Comparison of ENCODE assay signal across 16 mouse cellular contexts in the genomic region with DNA sequence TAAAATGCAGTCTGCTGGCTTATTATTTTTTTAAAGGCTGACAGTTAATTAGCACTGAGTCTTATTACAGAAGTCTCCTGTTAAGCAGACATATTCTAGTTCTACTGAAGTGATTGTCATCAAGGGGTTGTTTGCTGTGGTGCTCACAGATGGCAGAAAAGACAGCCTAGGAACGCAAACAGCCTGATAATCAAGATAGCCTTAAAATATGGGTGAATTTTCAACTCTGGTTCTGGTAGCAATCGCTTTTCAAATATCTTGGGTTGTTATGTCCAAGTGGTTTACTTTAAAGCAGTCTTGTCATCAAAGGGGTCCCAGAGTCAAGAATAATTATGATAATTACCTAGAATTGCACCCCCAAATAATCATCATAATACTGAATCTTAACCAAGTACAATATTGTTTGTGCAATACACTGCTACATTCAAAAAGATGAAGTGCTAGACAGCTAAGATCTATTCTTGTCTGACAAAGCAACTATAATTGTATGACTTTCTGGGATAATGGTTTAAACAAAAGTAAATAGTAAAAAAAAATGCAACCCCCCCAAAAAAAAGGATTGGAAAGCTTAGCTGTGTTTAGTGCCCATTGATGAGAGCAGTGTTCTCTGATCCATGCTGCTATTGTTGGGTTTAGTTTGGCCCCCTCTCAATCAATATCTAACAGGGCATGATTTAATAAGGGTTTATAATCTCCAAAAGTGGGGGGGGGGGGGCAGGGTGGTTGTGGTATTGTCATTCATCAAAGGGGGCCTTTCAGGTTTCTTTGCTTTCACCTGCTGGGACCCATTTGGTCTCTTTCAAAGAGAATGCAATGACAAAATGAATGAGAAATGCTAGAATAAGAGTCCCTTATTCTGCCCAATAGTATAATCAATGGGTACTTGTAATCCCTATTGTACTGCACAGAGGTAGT.
DNase-seq lines count a peak whose midpoint lies in the region; ATAC-seq lines count a peak whose summit lies in the region.
"Had no signal": no experiment of that assay in that cellular context is flagged by ENCODE, and none has a peak within 500 bp of the region (broad histone marks: within the 10 kb centered on the region; RNA-seq: fewer than 3 reads in every experiment).

No protein-coding gene starts in this region.

- H3K4me3 ChIP-seq in neural tube, embryonic 14.5 days (ENCODE audit: low read depth, low read length): no peak overlapping the region
- no peak overlapping the region for H3K4me3 ChIP-seq in neural tube, embryonic 15.5 days (replicated peaks)
- no peak overlapping the region for H3K4me3 ChIP-seq in forebrain, embryonic 13.5 days
- H3K4me3 ChIP-seq: embryonic facial prominence, embryonic 15.5 days; megakaryocyte, embryonic 14.5 days; neural tube, embryonic 13.5 days had no signal

- 66% methylated on average over 2 of the region's 2 CpGs for WGBS in neural tube, embryonic 14.5 days
- WGBS in neural tube, embryonic 15.5 days: 63% methylated on average over 2 of the region's 2 CpGs
- WGBS in forebrain, embryonic 13.5 days: 12% methylated on average over 2 of the region's 2 CpGs

- no peak overlapping the region for H3K27ac ChIP-seq in neural tube, embryonic 14.5 days (ENCODE audit: low read depth, low read length)
- H3K27ac ChIP-seq in neural tube, embryonic 15.5 days (replicated peaks): no peak overlapping the region
- H3K27ac ChIP-seq in forebrain, embryonic 13.5 days: peak overlapping the region; percentile 89
- H3K27ac ChIP-seq: embryonic facial prominence, embryonic 15.5 days; neural tube, embryonic 13.5 days had no signal

- no peaks in the 10 kb centered on the region for H3K36me3 ChIP-seq in neural tube, embryonic 14.5 days (ENCODE audit: control insufficient read depth, insufficient read depth, low read length)
- H3K36me3 ChIP-seq in neural tube, embryonic 15.5 days: no peaks in the 10 kb centered on the region
- no peaks in the 10 kb centered on the region for H3K36me3 ChIP-seq in forebrain, embryonic 13.5 days (ENCODE audit: poor library complexity, severe bottlenecking)
- H3K36me3 ChIP-seq: embryonic facial prominence, embryonic 15.5 days; neural tube, embryonic 13.5 days had no signal

- DNase-seq in cerebellum, postnatal 14 days: peak; percentile 30 to 57
- no peak for DNase-seq in cerebellum, adult 11-12 months
- no peak for DNase-seq in thymus, postnatal 25 days
- DNase-seq: B cell, adult 2 months; kidney, adult 2 months; kidney, postnatal 10 days; lung, adult 18-20 months; spleen, adult 18-20 months had no signal

- peaks cover 5% of the 10 kb centered on the region; the same call in 1 of the 2 replicates for H3K4me1 ChIP-seq in neural tube, embryonic 14.5 days (ENCODE audit: control insufficient read depth, insufficient read depth, low read length)
- H3K4me1 ChIP-seq in neural tube, embryonic 15.5 days: 0 out of 2 replicates have a peak, but pooled peaks cover 4% of the 10 kb centered on the region
- H3K4me1 ChIP-seq in forebrain, embryonic 13.5 days: peaks cover 43% of the 10 kb centered on the region
- H3K4me1 ChIP-seq: embryonic facial prominence, embryonic 15.5 days; megakaryocyte, embryonic 14.5 days had no signal

- ATAC-seq in neural tube, embryonic 14.5 days (ENCODE audit: low read depth): peak; percentile 60
- ATAC-seq in neural tube, embryonic 15.5 days (ENCODE audit: low FRiP score): no peak
- ATAC-seq in forebrain, embryonic 13.5 days: peak; percentile 87
- ATAC-seq in monocyte, adult 5-6 weeks (replicated peaks; ENCODE audit: insufficient number of reproducible peaks, low FRiP score, low TSS enrichment, poor library complexity, severe bottlenecking): no peak

- H3K4me2 ChIP-seq in neural tube, embryonic 14.5 days (ENCODE audit: low read depth, low read length): no peak overlapping the region
- H3K4me2 ChIP-seq in neural tube, embryonic 15.5 days: no peak overlapping the region
- H3K4me2 ChIP-seq in forebrain, embryonic 13.5 days: peak overlapping the region; percentile 27
- H3K4me2 ChIP-seq: embryonic facial prominence, embryonic 15.5 days; liver, embryonic 11.5 days; neural tube, embryonic 13.5 days had no signal

- no peak overlapping the region for H3K9ac ChIP-seq in neural tube, embryonic 14.5 days (replicated peaks; ENCODE audit: low read depth, low read length)
- no peak overlapping the region for H3K9ac ChIP-seq in neural tube, embryonic 15.5 days (replicated peaks)
- 0 out of 2 replicates have a peak overlapping the region, but pooled peaks have one; percentile 40 for H3K9ac ChIP-seq in forebrain, embryonic 13.5 days
- H3K9ac ChIP-seq: embryonic facial prominence, embryonic 15.5 days; neural tube, embryonic 13.5 days had no signal

- H3K27me3 ChIP-seq in neural tube, embryonic 14.5 days (ENCODE audit: control insufficient read depth, insufficient read depth, low read length): no peaks in the 10 kb centered on the region
- no peaks in the 10 kb centered on the region for H3K27me3 ChIP-seq in neural tube, embryonic 15.5 days (replicated peaks)
- H3K27me3 ChIP-seq in forebrain, embryonic 13.5 days: no peaks in the 10 kb centered on the region
- H3K27me3 ChIP-seq: embryonic facial prominence, embryonic 15.5 days; megakaryocyte, embryonic 14.5 days; neural tube, embryonic 13.5 days had no signal

- no peaks in the 10 kb centered on the region for H3K9me3 ChIP-seq in neural tube, embryonic 14.5 days (ENCODE audit: control insufficient read depth, low read length)
- no peaks in the 10 kb centered on the region for H3K9me3 ChIP-seq in neural tube, embryonic 15.5 days (replicated peaks)
- H3K9me3 ChIP-seq in forebrain, embryonic 13.5 days (replicated peaks): no peaks in the 10 kb centered on the region
- H3K9me3 ChIP-seq: embryonic facial prominence, embryonic 15.5 days; megakaryocyte, embryonic 14.5 days; neural tube, embryonic 13.5 days had no signal

Comparison
In these comparisons a context has a peak if more than half of its experiments do, and no peak if none do; other contexts are left out.
1. DNase-seq: peak in cerebellum, postnatal 14 days (2 of 2); none in cerebellum, adult 11-12 months (single experiment) and thymus, postnatal 25 days (single experiment).
2. ATAC-seq: peak in neural tube, embryonic 14.5 days (single experiment) and forebrain, embryonic 13.5 days (single experiment); none in neural tube, embryonic 15.5 days (single experiment) and monocyte, adult 5-6 weeks (single experiment).